Mouse (Mus musculus) lung, postnatal 36 days (tissue): ENCODE measurements at regions not wholly inside any gene's neighbourhood (a gene's known extent, or its start where the extent isn't known, plus 50 kb on each side); places are given as distances from the start of the nearest gene placed in this dataset.

ENCODE experiments used
- DNase-seq: peaks from one replicate; pipeline ENCODE4 v3.0.0; 2022; ENCODE audit warnings: mixed read lengths

DNA sequence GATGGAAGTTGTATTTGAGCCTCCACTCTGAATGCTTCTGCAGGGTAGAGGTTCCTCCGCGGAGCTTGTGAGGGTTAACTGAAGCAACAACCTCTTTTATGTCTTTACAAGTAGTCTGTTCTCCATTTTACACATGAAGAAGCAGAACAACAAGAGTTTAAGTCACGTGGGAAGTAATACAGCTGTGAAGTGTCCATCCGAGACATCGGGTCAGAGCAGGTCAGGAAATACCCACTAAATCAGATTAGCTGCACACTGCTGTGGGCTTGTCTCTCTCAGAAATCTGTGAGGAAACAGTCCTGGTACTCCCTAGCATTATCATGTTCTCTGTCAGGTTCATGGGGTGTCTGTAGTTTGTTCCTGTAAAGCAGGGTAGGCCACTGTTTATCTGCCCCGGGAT lies 262.1 kb downstream of the Cog6 start:
- DNase-seq: peak; percentile 51

DNA sequence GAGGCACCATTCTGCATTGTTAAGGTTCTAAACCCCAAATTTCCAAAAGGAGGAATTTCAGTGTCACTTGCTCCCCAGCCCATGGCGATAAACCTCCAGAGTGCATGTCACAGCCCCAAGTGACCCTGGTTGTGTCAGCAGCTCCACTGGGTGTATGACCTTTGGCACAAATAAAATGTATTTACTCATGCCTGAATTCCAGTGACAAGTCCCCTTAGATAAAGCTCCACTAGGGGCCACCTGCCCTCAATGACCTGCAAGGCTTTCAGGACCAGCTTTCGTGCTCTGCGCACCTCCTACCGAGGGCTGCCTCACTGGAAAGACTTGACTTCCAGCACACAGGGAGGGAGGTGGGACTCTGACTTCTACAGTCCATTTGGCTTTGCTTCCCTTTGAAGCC lies 262.6 kb downstream of the Cog6 start:
- no peak for DNase-seq

GRCm38 (mm10) chr3:52746917-52747316 lies 270.1 kb downstream of the Cog6 start:
- DNase-seq: no peak

DNA sequence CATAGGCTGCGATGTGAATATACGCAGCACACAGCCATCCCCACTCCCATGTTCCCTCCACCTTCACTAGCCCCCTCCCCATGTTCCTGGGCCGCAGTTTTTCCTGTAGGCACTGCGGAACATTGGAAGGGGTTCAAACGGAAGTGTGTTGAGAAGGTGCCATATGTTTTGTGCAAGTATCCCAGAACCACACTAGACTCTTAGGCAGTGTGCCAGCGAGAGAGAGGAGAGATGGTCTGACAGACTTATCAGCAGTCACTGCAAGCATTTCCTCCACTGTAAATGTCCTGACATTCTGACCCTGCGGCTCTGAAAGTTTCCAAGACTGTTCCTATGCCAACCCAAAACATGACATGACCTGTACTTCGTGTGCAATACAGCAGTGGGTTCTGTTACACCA lies 272.7 kb downstream of the Cog6 start:
- DNase-seq: peak; percentile 60

GRCm38 (mm10) chr3:52740466-52741026 lies 276.5 kb downstream of the Cog6 start:
- DNase-seq: no peak

GRCm38 (mm10) chr3:52739526-52739925 lies 277.5 kb downstream of the Cog6 start:
- DNase-seq: no peak

DNA sequence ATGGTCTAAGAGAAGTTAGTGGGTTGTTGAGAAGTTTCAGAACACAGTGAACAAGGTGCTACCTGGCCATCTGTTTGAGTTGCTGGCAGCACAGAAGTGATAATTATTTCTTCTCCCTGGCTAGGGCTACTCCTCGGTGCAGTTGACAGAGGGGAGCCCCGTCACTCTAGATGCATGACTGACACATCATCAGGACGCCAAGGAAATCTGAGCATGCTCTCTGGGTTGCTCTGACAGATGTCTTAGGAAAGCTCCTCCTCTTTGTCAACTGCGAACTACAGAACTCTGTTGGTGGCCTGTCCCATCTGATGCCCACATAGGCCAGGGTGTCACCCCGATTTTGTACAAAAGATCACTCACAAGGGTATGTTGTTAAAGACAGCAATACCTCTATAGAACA lies 278.7 kb downstream of the Cog6 start:
- no peak for DNase-seq

DNA sequence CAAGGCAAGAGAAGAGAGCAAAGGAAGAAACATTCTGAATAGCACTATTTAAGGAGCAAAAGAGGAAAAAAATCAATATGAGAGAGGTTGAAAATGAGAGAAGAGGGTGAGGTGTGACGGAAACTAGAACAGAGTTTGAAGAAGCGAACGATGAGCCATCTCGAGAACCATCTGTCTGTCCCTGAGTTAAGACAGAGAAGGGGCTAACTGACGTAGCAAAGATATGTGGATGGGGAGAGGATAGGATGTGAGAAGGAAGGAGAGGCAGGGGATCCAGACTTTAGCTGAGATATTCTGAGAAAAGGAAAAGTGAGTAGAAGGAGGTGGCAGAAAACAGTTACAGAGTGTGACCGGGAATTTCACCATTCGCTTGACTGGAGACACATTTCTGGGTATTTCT lies 281.1 kb downstream of the Cog6 start:
- DNase-seq: no peak

DNA sequence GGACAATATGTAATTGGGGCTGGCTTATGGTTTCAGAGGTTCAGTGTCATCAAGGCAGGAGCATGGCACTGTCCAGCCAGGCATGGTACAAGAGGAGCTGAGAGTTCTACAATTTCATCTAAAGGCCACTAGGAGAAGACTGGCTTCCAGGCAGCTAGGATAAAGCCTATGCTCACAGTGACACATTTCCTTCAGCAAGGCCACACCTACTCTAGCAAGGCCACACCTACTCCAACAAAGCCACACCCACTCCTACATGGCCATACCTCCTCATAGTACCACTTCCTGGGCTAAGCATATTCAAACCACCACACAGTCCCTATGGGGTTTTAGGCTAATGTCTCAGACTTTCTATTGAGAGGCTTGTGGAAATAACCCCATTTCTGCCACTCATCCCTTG lies 285.1 kb downstream of the Cog6 start:
- DNase-seq: peak; percentile 19

- DNase-seq: peak; percentile 15
Observed at GRCm38 (mm10) chr3:52731491-52731890, 285.5 kb downstream of the Cog6 start.

DNA sequence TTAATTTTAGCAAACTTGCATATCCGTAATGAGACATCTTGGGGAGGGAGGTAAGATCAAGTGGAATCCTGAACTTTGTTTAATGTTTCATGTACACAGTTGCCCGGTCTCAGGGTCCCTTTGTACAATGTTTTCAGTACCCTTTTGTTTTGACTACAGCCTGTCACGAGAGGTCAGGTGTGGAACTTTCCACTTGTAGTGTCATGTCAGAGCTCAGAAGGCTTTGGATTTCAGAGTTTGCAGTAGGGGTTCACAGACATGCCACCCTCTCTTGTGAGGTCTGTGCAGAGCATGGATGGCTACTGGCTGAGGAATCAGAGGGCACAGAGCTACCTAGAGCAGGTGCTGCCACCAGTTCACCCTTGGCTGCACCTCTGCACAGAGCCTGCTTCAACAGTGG lies 287.3 kb downstream of the Cog6 start:
- no peak for DNase-seq

- DNase-seq: no peak
Observed at GRCm38 (mm10) chr3:52728860-52729259, 288.2 kb downstream of the Cog6 start.

GRCm38 (mm10) chr3:52728426-52728825 lies 288.6 kb downstream of the Cog6 start:
- no peak for DNase-seq

DNA sequence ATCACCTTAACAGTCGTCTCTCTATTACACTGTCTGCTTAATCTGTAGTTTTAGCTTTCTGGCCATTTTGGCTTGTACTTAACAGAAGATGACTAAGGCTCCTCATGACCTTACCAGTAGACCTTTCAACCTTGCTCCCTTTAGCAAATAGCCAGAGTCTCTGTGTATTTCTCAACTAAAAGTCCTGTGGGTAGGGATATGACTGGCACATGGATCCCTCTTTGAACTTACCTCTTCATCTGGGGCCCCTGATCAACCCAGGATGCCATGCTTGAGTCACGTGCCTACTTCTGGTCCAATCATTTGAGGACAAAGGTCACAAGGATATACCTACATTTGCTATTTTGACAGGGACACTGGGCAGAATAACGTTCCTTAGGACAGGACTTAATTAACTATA lies 292.7 kb downstream of the Cog6 start:
- no peak for DNase-seq

GRCm38 (mm10) chr3:52722946-52723345 lies 294.1 kb downstream of the Cog6 start:
- no peak for DNase-seq

GRCm38 (mm10) chr3:52719181-52719580 lies 297.9 kb downstream of the Cog6 start:
- no peak for DNase-seq

DNA sequence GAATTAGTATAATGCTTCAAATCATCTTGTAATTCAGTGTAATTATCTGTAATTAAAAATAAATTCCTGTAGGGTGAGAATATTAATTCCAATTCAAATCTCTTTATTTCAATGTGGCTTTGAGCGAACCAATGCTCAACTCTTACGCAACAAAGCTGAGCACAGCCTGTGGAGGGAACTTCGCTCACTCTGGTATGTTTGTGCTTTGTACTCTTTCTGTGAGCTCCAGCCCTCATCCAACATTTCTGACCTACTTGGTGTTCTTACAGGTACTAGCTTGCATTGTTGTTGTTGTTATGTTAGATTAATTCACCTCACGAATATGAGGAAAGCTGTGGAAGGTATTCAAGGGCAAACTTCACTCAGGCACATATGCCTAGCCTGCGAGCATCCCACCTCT lies 299.7 kb downstream of the Cog6 start:
- no peak for DNase-seq

DNA sequence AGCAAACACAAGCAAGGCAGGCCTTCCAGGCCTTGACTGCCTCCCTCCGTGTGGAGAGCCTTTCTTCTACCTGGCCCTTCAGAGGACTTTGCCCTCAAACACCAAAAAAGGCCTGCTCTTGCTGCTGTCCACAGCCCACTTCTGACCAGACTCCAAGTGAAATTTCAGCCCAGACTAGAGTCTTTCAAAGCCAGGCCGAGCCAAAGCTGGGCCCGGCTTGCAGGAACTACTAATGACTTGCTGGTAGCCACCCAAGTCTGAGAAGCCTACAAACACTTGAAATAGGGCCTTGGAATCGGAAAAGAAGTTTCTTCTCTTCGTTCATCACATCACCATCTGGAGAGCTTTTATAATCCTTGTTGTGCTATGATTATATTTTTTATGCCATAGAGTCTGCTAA lies 304.9 kb downstream of the Cog6 start:
- peak; percentile 23 for DNase-seq

- DNase-seq: no peak
Observed at GRCm38 (mm10) chr3:52711133-52711532, 305.9 kb downstream of the Cog6 start.

- no peak for DNase-seq
Observed at GRCm38 (mm10) chr3:52708746-52709145, 308.3 kb downstream of the Cog6 start.

- DNase-seq: peak; percentile 78
Observed at GRCm38 (mm10) chr3:52708301-52708700, 308.7 kb downstream of the Cog6 start.

- DNase-seq: no peak
Observed at GRCm38 (mm10) chr3:52706626-52707025, 310.4 kb downstream of the Cog6 start.

- DNase-seq: no peak
Observed at GRCm38 (mm10) chr3:52703751-52704150, 313.3 kb downstream of the Cog6 start.

DNA sequence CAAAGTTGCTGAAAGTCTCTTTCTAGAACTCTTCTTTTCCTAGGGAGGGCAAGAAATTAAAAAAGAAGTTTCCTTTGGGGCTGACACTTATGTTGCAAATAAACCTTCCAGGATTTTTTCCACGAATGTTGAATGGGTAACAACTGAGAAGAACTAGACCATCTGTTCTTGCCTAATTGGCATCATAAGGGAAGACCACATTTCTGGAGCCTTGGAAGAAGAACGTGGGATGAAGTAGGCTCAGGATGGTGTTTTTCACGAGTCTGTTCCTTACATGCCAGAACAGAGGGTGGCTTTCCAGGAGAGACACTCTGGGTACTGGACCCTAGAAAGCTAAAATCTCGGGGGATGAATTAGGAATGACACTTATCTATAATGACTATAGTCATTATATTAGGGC lies 314.1 kb downstream of the Cog6 start:
- DNase-seq: no peak

DNA sequence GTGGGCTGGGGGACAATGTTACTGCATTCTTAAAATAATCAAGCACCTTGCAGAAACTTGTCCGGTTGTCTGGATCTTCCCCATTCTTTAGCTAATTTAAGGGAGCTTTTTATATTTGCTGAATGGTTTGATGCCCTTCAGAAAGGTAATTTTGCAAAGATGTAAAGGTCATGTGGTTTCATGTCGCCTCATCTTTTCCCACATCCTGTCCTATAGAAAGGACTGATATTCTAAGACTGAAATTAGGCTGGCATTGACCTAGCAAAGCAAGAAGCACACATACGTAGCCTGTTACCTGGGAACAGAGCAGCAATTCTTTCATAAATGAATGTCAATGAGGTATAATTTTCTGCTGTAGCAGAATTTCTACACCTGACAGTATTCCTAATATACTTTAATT lies 315.4 kb downstream of the Cog6 start:
- DNase-seq: no peak

GRCm38 (mm10) chr3:52693813-52694212 lies 323.2 kb downstream of the Cog6 start:
- no peak for DNase-seq
